Mouse (Mus musculus) kidney, adult 2 months (tissue): Measurements from ENCODE around the gene Bcl9l.

ENCODE experiments used
- CTCF ChIP-seq: fragments of 200-500 bp; conservative IDR thresholded peaks from 2 replicates; pipeline ENCODE4 v1.5.1; 2011; ENCODE audit warnings: low read depth, mild to moderate bottlenecking, control low read depth, low read length, moderate library complexity, mixed read lengths; ENCODE audit not compliant: insufficient read depth, insufficient read length
- POLR2A ChIP-seq: fragments of 200-500 bp; IDR thresholded peaks from one replicate; pipeline ENCODE4 v1.6.1; 2011; ENCODE audit warnings: low read depth, low read length, control low read depth

GRCm38 (mm10) chr9:44450387-44450786, 32.2 kb upstream of the Bcl9l start:
- no peak for TF ChIP-seq POLR2A
- no peak; the same call in 1 of the 2 replicates for TF ChIP-seq CTCF
